Mouse (Mus musculus): ENCODE data around the gene Ccer2.

Gene Ccer2

DNA sequence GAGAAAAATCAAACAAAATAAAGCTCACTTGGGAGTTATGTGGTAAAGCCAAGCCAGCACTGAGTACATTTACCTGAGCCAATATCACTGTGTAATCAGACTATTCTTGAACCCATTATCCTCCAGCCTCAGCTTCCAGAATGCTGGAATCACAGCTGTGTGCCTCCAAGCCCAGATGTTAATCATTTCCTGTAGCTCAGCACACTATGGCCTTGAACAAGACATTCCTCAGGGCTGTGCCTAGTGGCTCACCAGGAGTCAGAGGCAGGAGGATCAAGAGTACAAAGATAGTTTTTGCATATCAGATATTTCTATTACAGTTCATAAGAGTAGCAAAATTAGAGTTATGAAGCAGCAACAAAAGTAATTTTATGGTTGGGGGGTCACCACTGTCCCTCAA lies 35.7 kb downstream of the Ccer2 start:
- DNase-seq (ENCODE audit: low spot score), result no peak

GRCm38 (mm10) chr7:28792391-28793185 lies 36.6 kb downstream of the Ccer2 start:
- no peak for DNase-seq (ENCODE audit: low spot score)

- DNase-seq (ENCODE audit: low spot score), result no peak
Observed at GRCm38 (mm10) chr7:28793834-28794233, 37.9 kb downstream of the Ccer2 start.

GRCm38 (mm10) chr7:28794496-28794895 lies 38.5 kb downstream of the Ccer2 start:
- DNase-seq (ENCODE audit: low spot score), result no peak

GRCm38 (mm10) chr7:28795832-28796231 lies 39.9 kb downstream of the Ccer2 start:
- no peak for DNase-seq (ENCODE audit: low spot score)

- DNase-seq (ENCODE audit: low spot score), result peak; percentile 56
Observed at GRCm38 (mm10) chr7:28796562-28796975, 40.6 kb downstream of the Ccer2 start.

GRCm38 (mm10) chr7:28799994-28800393 lies 44.0 kb downstream of the Ccer2 start:
- DNase-seq (ENCODE audit: low spot score), result no peak

GRCm38 (mm10) chr7:28801451-28801850 lies 45.5 kb downstream of the Ccer2 start:
- DNase-seq (ENCODE audit: low spot score), result no peak

DNA sequence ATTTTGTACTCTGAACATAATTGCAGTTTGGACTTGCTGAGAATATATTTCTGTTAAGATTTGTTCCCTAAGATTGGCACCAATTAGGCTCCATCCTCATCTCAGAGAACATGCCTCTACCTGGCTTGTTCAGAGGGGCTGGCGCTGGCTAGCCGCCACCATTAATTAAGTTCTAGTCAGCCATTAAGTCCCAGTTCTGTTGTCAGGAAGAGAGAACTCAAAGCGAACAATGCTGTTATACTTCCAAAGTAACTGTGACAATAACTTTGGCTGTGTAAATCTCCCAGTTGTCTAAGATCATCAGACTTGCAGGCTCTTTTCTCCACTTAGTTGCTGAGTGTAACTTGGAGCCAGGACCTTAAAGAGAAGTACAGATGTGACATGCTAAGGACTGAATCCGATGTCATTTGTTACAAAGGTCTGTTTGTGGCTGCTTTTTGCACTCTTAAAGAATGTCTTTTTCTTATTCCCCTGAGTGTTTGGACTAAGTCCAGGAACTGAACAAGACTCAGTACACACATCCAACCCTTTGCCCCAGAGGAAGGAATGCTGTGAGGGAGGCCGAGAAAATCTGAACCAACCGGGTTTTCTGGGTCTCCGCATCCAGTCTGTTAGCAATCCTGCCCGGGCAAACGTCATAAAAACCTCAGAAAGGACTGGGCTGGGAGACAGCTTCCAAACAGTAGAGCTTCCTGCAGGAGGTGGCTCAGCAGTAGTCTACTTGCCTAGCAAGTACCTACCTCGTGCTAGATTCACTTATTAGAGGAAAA lies 46.1 kb downstream of the Ccer2 start:
- no peak for DNase-seq (ENCODE audit: low spot score)

DNA sequence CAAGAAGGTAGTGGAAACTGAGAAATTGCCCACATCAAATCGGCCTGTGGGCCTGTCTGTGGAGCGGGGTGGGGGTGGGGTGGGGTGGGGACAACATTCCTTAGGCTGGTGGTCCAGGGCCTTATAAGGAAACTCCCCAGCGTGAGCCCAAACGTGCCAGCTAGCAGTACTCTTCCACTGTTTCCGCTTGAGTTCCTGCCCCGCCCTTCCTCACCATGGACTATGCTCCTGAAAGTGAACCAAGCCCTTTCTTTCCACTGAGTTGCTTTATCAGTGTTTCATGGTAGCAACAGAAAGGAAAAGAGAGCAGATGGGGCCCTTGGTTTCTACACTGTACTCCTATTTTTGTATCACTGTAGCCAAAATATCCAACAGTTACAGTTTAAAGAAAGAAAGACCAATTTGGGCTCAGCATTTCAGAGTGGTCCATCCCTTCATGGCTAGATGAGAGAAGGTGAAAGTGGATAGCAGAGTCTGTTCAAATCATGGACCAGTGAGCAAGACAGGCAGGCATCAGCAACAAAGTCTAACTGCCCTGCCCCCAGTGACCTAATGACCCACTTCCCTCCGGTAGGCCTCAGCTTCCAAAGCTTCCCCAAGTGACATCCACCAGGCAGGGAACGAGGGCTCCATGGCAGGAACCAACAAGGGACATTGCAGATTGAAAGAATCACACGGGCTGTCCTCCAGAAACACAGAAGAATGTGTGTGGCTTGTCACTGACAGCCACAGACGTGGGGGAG lies 47.0 kb downstream of the Ccer2 start:
- DNase-seq (ENCODE audit: low spot score), result no peak

DNA sequence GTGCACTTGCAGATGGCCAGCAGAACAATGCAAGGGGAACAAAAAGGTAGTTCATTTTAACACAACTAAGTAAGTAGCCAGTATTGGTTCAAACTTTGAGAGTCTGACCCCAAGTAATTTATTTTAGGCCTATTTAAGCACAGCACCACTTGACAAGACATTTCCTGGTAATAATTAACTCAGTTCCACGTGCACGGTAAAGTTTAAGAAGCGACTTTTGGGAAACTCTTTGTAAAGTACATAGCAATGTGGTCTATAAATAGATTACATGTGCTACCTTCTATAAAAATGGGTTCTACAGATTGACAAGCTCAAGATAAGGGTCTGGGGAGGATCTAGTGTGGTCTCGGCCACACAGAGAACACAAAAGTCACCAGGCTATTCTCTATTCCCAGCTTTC lies 47.8 kb downstream of the Ccer2 start:
- DNase-seq (ENCODE audit: low spot score), result no peak

DNA sequence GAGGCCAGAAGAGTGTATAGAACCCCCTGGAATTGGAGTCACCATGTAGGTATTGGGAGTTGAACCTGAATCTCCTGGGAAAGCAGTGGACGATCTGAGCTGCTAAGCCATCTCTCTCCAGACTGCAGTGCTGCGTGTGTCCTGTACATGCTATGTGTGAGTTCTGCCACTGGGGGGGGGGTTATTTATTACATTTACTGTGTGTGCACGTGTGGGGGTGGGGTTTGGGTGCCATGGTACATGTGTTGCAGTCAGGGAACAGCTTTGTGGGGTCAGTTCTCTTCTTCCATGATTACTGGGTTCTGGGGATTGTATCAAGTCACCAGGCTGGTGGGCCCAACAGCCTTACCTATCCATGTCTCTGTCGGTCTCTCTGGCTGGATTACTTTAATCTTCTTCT lies 50.9 kb downstream of the Ccer2 start:
- no peak for DNase-seq (ENCODE audit: low spot score)

DNA sequence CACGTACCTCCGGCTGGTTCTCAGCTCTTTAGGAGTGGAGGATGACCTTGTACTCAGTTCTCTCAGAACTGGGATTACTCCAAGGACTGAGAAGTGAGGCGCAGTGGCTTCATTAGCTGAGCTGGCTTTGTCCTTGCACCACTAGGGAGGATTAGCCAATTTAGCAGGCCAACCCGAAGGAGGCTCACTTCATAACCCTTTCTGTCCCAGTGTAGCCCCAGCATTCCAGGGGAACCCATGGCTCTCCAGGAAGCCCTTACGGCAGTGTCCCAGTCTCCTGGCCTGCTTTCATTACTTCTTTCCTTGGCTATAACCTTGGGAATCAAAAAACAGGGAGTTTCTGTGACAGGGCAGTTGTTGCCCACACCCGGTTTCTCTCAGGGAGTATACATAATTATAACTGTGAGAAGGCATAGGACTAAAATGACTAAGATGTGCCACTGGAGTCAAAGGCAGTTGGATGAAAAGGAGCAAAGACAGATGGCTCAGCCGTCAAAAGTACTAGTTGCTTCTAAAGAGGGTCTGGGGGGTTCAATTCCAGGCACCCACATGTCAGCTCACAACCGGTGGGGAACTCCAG lies 51.8 kb downstream of the Ccer2 start:
- no peak for DNase-seq (ENCODE audit: low spot score)

DNA sequence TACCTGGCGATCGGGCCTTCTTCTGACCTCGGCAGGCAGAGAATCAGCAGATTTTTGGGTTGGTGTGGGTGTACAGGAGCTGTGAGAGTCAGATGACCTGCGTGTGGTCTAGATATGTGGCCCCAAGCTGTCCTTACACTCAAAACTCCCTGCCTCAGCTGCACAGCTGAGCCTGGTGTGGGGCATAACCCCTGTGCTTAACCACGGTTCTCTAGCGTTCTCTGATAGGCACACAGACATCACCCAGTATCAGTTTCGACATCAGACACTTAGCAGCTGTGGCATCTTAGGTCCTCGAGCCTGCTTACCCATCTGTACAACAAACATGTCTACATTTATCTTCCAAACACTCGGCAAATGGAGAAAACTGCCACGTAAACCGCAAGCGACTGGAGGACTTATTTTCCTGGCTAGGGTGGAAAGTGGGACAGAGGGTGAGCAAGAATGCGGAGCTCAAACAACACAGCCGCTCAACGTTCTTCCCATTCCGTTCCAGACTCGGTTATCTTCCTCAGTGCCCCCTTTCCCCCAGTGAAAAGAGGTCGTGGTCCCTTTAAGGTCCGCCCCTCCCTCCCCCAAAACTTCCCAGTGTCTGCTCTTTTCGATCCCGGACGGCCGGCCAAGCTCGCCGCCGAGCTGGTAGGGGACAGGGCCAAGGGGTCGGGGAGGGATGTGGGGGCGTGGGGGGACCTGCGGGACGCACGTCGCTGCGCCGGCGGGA lies 52.4 kb downstream of the Ccer2 start, which contains the start of gene Hnrnpl:
Hnrnpl (plus strand) TSS at position 321 of the 721 bp plus-strand sequence.
- DNase-seq (ENCODE audit: low spot score), result no peak
